Mouse (Mus musculus) R1 (cell line): ENCODE results near the gene C87436.

Experiments used
- DNase-seq: peaks from one replicate; pipeline ENCODE4 v3.0.0-alpha.2; 2018; ENCODE audit warnings: low read depth, low spot score

C87436 gene

DNA sequence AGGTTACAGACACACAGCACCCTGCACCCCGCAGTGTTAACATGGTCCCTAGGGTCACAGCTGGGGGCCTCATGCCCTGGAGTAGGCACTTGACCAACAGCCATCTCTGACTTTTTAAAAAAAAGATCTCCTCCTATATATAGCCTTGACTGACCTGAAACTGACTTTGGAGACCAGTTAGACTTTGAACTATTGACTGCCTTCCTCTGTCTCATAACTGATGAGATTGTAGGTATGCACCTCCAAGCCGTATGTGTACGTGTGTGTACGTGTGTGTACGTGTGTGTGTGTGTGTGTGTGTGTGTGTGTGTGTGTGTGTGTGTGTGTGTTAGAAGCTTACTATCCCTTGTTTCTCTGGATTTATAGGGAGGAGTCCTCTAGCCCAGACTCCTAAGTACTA lies 43.7 kb downstream of the C87436 start:
- DNase-seq, result no peak

DNA sequence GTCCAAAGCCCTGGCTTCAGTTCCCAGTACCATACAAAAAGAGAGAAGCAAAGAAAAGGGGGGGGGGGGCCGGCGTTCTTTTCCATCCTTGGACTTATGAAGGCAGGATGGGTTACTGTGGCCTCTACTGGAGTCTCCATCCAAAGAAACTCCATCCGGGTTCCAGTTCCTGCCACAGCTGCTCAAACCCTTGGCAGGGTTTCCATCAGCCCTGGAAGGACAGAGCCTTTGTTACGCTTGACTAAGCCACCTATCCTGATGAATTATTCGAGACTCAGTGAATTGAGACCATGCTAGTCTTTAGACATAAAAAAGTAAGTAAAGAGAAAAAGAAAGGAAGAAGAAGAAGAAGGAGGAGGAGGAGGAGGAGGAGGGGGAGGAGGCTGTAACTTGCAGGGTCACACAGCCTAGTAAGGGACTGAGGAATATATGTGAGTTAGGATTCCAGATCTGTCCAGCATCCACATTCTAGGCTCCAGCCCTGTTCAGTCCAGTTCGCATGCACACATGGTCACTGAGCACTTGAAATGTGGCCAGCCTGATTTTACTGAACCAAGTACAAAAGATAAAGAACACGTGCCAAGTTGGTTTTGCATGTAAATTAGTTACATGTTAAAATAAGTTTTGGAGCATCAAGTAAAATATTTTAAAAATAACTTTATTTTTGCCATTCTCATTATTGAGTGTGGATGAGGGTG lies 47.9 kb downstream of the C87436 start:
- no peak for DNase-seq

GRCm38 (mm10) chr6:86487358-86488148 lies 49.4 kb downstream of the C87436 start:
- DNase-seq, result peak; percentile 95

- no peak for DNase-seq
Observed at GRCm38 (mm10) chr6:86488149-86488485, 49.9 kb downstream of the C87436 start.

DNA sequence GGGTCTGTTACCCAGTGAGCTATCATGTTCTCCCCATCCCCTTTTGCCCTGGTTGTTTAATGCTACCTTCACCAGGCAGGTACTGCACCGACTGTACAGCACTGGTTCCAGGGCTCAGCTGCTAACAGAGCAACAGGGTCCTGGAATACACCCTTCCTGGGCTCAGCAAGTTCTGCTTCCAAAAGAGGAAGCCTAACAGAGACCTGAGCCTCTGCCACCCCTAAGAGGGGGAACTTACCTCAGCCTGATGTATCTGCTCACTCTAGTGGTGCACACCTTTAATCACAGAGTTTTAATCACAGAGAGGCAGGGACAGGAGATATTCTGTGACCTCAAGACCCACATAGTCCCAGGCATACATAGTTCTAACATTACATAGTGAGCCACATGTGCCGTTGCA lies 51.8 kb downstream of the C87436 start:
- no peak for DNase-seq

- peak; percentile 55 for DNase-seq
Observed at GRCm38 (mm10) chr6:86490413-86490812, 52.2 kb downstream of the C87436 start.

GRCm38 (mm10) chr6:86493469-86494263 lies 55.5 kb downstream of the C87436 start:
- no peak for DNase-seq

DNA sequence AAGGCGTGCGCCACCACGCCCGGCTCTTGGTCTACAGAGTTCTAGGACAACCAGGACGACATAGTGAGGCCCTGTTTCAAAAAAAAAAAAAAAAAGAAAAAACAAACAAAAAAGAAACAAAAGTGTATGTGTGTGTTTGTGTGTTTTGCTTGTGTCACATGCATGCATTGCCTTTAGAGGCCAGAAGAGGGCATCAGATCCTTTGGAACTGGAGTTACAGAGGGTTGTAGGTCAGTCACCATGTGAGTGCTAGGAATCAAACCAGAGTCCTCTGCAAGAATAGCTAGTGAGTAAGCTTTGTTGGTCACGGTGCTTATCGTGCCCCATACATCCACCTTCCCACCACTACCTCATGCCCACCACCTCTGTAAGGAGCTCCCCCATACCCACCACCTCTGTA lies 56.6 kb downstream of the C87436 start:
- peak; percentile 76 for DNase-seq

DNA sequence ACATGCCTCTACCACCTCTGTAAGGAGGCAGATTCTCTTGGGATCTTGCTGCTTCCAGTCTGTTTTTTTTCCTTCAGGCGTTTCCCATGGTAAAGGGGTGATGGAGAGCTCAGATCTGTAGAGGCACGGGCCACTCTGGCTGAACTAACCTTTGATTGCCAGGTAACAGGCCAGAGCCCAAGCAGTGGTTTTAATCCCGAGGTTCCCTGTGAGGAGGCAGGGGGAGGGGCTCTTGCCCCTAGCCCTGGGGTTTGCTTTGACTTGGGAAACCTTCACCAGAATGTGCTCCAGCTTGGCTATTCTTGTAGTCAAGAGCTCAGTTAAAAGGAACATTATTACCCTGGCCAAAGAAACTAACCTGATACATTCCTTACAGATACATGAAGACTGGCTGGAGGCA lies 57.5 kb downstream of the C87436 start:
- DNase-seq, result peak; percentile 83

GRCm38 (mm10) chr6:86496127-86496526 lies 58.0 kb downstream of the C87436 start:
- DNase-seq, result peak; percentile 46

DNA sequence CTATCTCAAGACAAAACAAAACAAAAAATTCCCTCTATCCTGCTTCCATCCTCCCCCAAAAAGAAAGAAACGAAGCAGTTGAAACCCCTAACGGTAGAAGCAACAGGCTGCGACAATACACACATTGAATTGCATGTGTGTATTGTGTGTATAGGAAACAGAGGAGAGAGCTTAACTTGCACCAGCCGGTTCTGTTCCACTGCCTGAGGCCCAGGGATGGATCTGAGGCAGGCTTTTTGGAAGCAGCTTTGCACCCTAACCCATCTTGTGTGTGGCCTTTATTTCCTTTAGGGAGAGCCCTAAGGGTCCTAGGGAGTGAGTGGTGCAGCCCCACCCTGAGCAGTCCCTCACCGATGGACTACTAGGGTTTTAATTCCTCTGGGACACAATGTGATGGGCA lies 58.4 kb downstream of the C87436 start:
- peak; percentile 52 for DNase-seq

GRCm38 (mm10) chr6:86497071-86497815 lies 59.1 kb downstream of the C87436 start:
- peak; percentile 96 for DNase-seq

DNA sequence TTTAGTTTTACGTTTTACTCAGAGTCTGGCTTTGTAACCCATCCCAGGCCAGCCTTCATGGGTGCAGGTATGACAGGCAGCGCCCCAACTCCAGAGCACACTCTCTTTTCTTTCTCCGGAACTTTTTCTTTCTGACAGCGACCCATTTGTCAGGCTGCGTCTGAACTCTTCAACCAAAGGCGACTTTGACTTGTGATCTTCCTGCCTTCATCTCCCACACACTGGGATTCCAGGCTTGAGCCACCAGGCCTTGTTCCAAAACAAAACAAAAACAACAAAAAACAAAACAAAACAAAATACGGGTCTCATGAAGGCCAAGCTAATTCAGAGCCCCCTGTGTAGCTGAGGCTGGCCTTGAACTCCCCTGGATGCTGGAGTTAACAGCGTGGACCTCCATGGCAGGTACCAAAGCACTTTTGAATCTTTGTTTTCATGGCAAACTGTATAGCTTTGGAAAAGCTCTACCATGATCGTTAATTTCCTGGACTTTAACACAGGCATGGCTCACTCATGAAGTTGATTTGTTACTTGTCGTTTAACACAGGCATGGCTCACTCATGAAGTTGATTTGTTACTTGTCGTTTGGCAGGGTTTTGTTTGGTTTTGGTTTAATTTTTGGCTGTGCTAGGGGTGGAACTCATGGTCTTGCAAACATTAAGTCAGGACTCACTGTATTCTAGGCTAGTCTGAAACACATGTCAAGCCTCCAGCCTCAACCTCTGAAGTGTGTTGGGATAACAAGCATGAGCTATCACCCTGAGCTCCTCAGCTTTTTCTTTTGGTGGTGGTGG lies 60.0 kb downstream of the C87436 start:
- DNase-seq, result peak; percentile 39

GRCm38 (mm10) chr6:86499571-86500109 lies 61.5 kb downstream of the C87436 start:
- no peak for DNase-seq

GRCm38 (mm10) chr6:86503513-86503912 lies 65.3 kb downstream of the C87436 start:
- DNase-seq, result no peak

DNA sequence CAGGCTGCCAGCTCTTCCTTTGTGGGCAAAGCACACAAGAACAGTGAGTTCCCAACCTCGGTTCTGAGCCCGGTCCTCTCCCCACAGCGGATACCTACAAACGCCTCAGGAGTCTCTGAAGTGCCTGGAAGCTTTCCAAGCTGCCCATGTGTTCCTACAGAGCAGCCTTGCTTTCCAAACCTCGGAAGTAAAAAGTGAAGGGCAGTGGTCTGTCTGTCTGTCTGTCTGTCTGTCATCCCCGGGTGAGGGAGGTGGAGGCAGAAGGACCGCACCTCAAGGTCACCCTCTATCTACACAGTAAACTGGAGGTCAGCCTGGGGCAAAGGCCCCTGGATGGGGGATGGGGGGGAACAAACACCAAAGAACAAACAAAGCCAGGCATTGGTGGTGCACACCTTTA lies 67.5 kb downstream of the C87436 start:
- peak; percentile 63 for DNase-seq

GRCm38 (mm10) chr6:86506309-86506708 lies 68.1 kb downstream of the C87436 start:
- peak; percentile 69 for DNase-seq

GRCm38 (mm10) chr6:86507116-86507515 lies 68.9 kb downstream of the C87436 start:
- peak; percentile 76 for DNase-seq

- DNase-seq, result peak; percentile 68
Observed at GRCm38 (mm10) chr6:86508736-86509135, 70.6 kb downstream of the C87436 start.

GRCm38 (mm10) chr6:86509194-86509865 lies 71.2 kb downstream of the C87436 start:
- DNase-seq, result no peak
